Mouse (Mus musculus): Measurements from ENCODE around the gene Sufu. TPM values are rescaled to one million over a fixed set of nuclear protein-coding genes. Genes with fewer than 3 reads are reported as not detected.

The Sufu gene
- polyA plus RNA-seq, 2 experiments: 30.6 to 35.5 TPM

DNA sequence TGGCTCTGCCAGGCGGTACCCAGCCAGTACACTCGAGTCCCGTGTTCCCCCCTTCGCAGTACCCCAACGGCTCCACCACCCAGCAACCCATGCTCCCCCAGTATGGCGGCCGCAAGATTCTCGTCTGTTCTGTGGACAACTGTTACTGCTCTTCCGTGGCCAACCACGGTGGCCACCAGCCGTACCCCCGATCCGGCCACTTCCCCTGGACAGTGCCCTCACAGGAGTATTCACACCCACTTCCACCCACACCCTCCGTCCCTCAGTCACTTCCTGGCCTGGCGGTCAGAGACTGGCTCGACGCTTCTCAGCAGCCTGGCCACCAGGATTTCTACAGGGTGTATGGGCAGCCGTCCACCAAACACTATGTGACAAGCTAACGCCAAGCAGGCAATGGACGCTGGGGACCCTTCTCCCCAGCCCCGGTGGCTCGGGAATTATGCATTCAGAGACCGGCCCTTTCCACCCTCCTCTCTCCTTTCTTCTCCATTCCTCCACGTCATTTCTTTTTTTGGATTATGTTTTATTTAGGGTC, 118.7 kb downstream of the Sufu start:
- Histone ChIP-seq H3K27ac (replicated peaks; ENCODE audit: low read depth, low read length) (no peak overlapping the region), H3K4me2 (replicated peaks; ENCODE audit: low read depth, low read length, severe bottlenecking) (no peak overlapping the region), H3K4me1 (ENCODE audit: control insufficient read depth, insufficient read depth, low read length) (peaks cover 20% of the 10 kb centered on the region), H3K27me3 (ENCODE audit: control insufficient read depth, insufficient read depth, low read length) (no peaks in the 10 kb centered on the region), H3K9ac (ENCODE audit: low read depth, low read length, severe bottlenecking) (no peak overlapping the region), H3K36me3 (ENCODE audit: control insufficient read depth, insufficient read depth, low read length) (peaks cover 61% of the 10 kb centered on the region), H3K4me3 (replicated peaks; ENCODE audit: low read length) (no peak overlapping the region), H3K9me3 (ENCODE audit: control insufficient read depth, low read length) (no peaks in the 10 kb centered on the region)
- no peak for TF ChIP-seq POLR2A (IDR thresholded peaks at IDR 0.05; ENCODE audit: borderline replicate concordance, extremely low read depth, insufficient read depth, insufficient read length)
- DNase-seq (ENCODE audit: low spot score) (no peak), ATAC-seq (ENCODE audit: low FRiP score, low read depth) (no peak)
- 93% methylated on average over 24 of the region's 24 CpGs for WGBS

DNA sequence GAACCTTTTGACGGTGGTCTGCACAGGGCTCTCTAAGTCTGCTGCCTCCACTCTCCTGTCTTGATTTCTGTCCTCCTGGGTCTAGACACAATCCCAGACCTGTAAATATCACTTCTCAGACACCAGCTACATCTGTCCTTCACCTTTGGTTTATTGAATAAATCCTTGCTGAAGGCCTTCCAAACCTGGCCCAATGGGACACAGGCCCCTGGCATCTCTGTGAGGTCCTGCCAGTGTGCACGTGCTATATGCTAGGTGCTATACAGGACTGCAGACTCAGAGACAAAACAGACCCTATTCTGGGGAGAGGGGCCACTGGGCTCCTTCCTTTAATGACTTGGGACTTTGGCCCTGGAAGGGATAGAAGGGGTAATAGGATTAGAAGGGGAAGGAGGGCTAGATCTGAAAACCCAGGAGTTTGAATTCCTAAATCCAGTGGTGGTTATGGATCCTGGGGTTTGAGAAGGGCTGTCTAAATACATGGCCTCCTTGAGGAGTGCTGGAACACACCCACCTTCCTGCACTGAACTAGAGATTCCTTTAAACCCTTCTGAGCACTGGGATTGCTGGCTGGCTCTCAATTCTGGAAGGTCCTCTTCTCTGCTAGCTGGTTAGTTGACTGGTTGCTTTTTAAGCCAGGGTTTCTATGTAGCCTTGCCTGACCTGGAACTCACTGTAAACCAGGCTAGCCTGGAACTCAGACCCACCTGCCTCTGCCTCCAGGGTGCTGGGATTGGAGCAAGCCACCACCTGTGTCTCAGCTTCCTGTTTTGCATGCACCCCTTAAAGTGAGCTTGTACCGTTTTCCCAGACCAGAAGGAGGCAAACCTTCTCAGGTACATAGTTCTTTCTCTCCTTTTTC, 120.2 kb downstream of the Sufu start:
- H3K4me2 ChIP-seq (replicated peaks; ENCODE audit: low read depth, low read length, severe bottlenecking): no peak overlapping the region
- no peak for TF ChIP-seq POLR2A (IDR thresholded peaks at IDR 0.05; ENCODE audit: borderline replicate concordance, extremely low read depth, insufficient read depth, insufficient read length)
- no peak overlapping the region for H3K27ac ChIP-seq (replicated peaks; ENCODE audit: low read depth, low read length)
- H3K9ac ChIP-seq (ENCODE audit: low read depth, low read length, severe bottlenecking): no peak overlapping the region
- H3K27me3 ChIP-seq (ENCODE audit: control insufficient read depth, insufficient read depth, low read length): no peaks in the 10 kb centered on the region
- peaks cover 48% of the 10 kb centered on the region for H3K36me3 ChIP-seq (ENCODE audit: control insufficient read depth, insufficient read depth, low read length)
- H3K4me3 ChIP-seq (replicated peaks; ENCODE audit: low read length): no peak overlapping the region
- peaks cover 20% of the 10 kb centered on the region for H3K4me1 ChIP-seq (ENCODE audit: control insufficient read depth, insufficient read depth, low read length)
- ATAC-seq (ENCODE audit: low FRiP score, low read depth): no peak
- WGBS: 58% methylated on average over 3 of the region's 3 CpGs
- no peak for DNase-seq (ENCODE audit: low spot score)
- no peaks in the 10 kb centered on the region for H3K9me3 ChIP-seq (ENCODE audit: control insufficient read depth, low read length)

- H3K36me3 ChIP-seq (ENCODE audit: control insufficient read depth, insufficient read depth, low read length): peaks cover 40% of the 10 kb centered on the region
- peak overlapping the region; percentile 47 for H3K4me2 ChIP-seq (replicated peaks; ENCODE audit: low read depth, low read length, severe bottlenecking)
- ATAC-seq (ENCODE audit: low FRiP score, low read depth) (peak; percentile 66), DNase-seq (ENCODE audit: low spot score) (peak; percentile 71)
- H3K4me3 ChIP-seq (replicated peaks; ENCODE audit: low read length): peak overlapping the region; percentile 15; the same call in 1 of the 2 replicates
- H3K4me1 ChIP-seq (ENCODE audit: control insufficient read depth, insufficient read depth, low read length): peaks cover 25% of the 10 kb centered on the region
- peak overlapping the region; percentile 36 for H3K9ac ChIP-seq (ENCODE audit: low read depth, low read length, severe bottlenecking)
- 34% methylated on average over 10 of the region's 14 CpGs for WGBS
- H3K9me3 ChIP-seq (ENCODE audit: control insufficient read depth, low read length): no peaks in the 10 kb centered on the region
- no peaks in the 10 kb centered on the region for H3K27me3 ChIP-seq (ENCODE audit: control insufficient read depth, insufficient read depth, low read length)
- TF ChIP-seq POLR2A (IDR thresholded peaks at IDR 0.05; ENCODE audit: borderline replicate concordance, extremely low read depth, insufficient read depth, insufficient read length): no peak
- H3K27ac ChIP-seq (replicated peaks; ENCODE audit: low read depth, low read length): peak overlapping the region; percentile 55
These were observed 121.0 kb downstream of the Sufu start for GRCm38 (mm10) chr19:46517529-46518351.

GRCm38 (mm10) chr19:46518352-46518787, 121.7 kb downstream of the Sufu start:
- peak overlapping the region; percentile 47 for H3K4me2 ChIP-seq (replicated peaks; ENCODE audit: low read depth, low read length, severe bottlenecking)
- peak overlapping the region; percentile 15; the same call in 1 of the 2 replicates for H3K4me3 ChIP-seq (replicated peaks; ENCODE audit: low read length)
- no peaks in the 10 kb centered on the region for H3K27me3 ChIP-seq (ENCODE audit: control insufficient read depth, insufficient read depth, low read length)
- TF ChIP-seq POLR2A (IDR thresholded peaks at IDR 0.05; ENCODE audit: borderline replicate concordance, extremely low read depth, insufficient read depth, insufficient read length): no peak
- peak overlapping the region; percentile 55 for H3K27ac ChIP-seq (replicated peaks; ENCODE audit: low read depth, low read length)
- peaks cover 34% of the 10 kb centered on the region for H3K36me3 ChIP-seq (ENCODE audit: control insufficient read depth, insufficient read depth, low read length)
- H3K9ac ChIP-seq (ENCODE audit: low read depth, low read length, severe bottlenecking): peak overlapping the region; percentile 36
- DNase-seq (ENCODE audit: low spot score): peak; percentile 71
- H3K9me3 ChIP-seq (ENCODE audit: control insufficient read depth, low read length): no peaks in the 10 kb centered on the region
- peak; percentile 78 for ATAC-seq (ENCODE audit: low FRiP score, low read depth)
- H3K4me1 ChIP-seq (ENCODE audit: control insufficient read depth, insufficient read depth, low read length): peaks cover 30% of the 10 kb centered on the region
- 2% methylated on average over 12 of the region's 13 CpGs for WGBS
